8 mouse cellular contexts compared by ENCODE assay signal in genomic region chr9:109094553-109095136, GRCm38 (mm10). TPM values are rescaled to one million over a fixed set of nuclear protein-coding genes. Genes with fewer than 3 reads are reported as not detected.
DNase-seq lines count a peak whose midpoint lies in the region; ATAC-seq and TF ChIP-seq lines count a peak whose summit lies in the region.

No protein-coding gene starts in this region.

- peak; percentile 15 for DNase-seq in thymus, postnatal 0 days (ENCODE audit: low spot score)
- DNase-seq in thymus, postnatal 25 days, result no peak
- peak; percentile 67 for DNase-seq in kidney, postnatal 10 days
- no peak for DNase-seq in B cell, adult 2 months
- DNase-seq in ovary, adult 18-20 months (ENCODE audit: low spot score), result no peak

- TF ChIP-seq CTCF in embryonic fibroblast, embryonic 13.5 days (IDR thresholded peaks at IDR 0.05; ENCODE audit: borderline replicate concordance, insufficient read depth, low read length), result no peak

- 0 out of 2 replicates have a peak, but pooled peaks have one; percentile 12 for TF ChIP-seq POLR2A in embryonic fibroblast, embryonic 13.5 days (IDR thresholded peaks at IDR 0.05; ENCODE audit: low read depth, low read length)

- H3K4me3 ChIP-seq in embryonic fibroblast, embryonic 13.5 days (ENCODE audit: insufficient read depth, low read length), result peak overlapping the region; percentile 43

- ATAC-seq in megakaryocyte, adult 5-6 weeks (ENCODE audit: poor library complexity, severe bottlenecking), result 0 out of 2 replicates have a peak, but pooled peaks have one; percentile 5
- no peak for ATAC-seq in erythroid progenitor cell, adult 5-6 weeks (replicated peaks; ENCODE audit: low FRiP score, poor library complexity, severe bottlenecking)

- H3K4me1 ChIP-seq in embryonic fibroblast, embryonic 13.5 days (ENCODE audit: control insufficient read depth, insufficient read depth, low read length), result peaks cover 23% of the 10 kb centered on the region

- H3K27ac ChIP-seq in embryonic fibroblast, embryonic 13.5 days (ENCODE audit: insufficient read depth, low read length), result no peak overlapping the region

RNA-seq across cellular contexts. Expression of gene Plxnb1, which starts 0.5 kb away (rescaled TPM):
- polyA plus RNA-seq in thymus, postnatal 0 days (2015; fragmentation: Nextera tagmentation; extraction: Ambion mirVana), result 3.3 and 3.8 TPM in 2 replicates
- polyA plus RNA-seq in embryonic fibroblast, embryonic 13.5 days (2011; ENCODE audit: insufficient read length, low read depth, missing spikeins), result 8.0 and 12.0 TPM in 2 replicates
- total RNA-seq in megakaryocyte, adult 5-6 weeks (2015), result 0.11 TPM in 1 of 2 replicates, not detected in the other
- total RNA-seq in megakaryocyte, adult 5-6 weeks (2017), result 0.04 TPM in 1 of 2 replicates, not detected in the other
- not detected in 2 replicates for total RNA-seq in erythroid progenitor cell, adult 5-6 weeks (2015; ENCODE audit: low replicate concordance)
- not detected in 2 replicates for total RNA-seq in erythroid progenitor cell, adult 5-6 weeks (2017; ENCODE audit: low replicate concordance)

RNA-seq across cellular contexts. Expression of gene Tma7, which starts 12.3 kb away (rescaled TPM):
- polyA plus RNA-seq in thymus, postnatal 0 days (2015; fragmentation: Nextera tagmentation; extraction: Ambion mirVana), result 808 and 867 TPM in 2 replicates
- polyA plus RNA-seq in embryonic fibroblast, embryonic 13.5 days (2011; ENCODE audit: insufficient read length, low read depth, missing spikeins), result 411 and 552 TPM in 2 replicates
- total RNA-seq in megakaryocyte, adult 5-6 weeks (2015), result 367 and 406 TPM in 2 replicates
- 109 and 136 TPM in 2 replicates for total RNA-seq in megakaryocyte, adult 5-6 weeks (2017)
- 106 and 281 TPM in 2 replicates for total RNA-seq in erythroid progenitor cell, adult 5-6 weeks (2015; ENCODE audit: low replicate concordance)
- 31.5 and 73.0 TPM in 2 replicates for total RNA-seq in erythroid progenitor cell, adult 5-6 weeks (2017; ENCODE audit: low replicate concordance)

RNA-seq across cellular contexts. Expression of gene Ccdc51, which starts 12.4 kb away (rescaled TPM):
- 18.6 and 19.0 TPM in 2 replicates for polyA plus RNA-seq in thymus, postnatal 0 days (2015; fragmentation: Nextera tagmentation; extraction: Ambion mirVana)
- polyA plus RNA-seq in embryonic fibroblast, embryonic 13.5 days (2011; ENCODE audit: insufficient read length, low read depth, missing spikeins), result 4.6 TPM in 2 replicates
- total RNA-seq in megakaryocyte, adult 5-6 weeks (2015), result 4.7 and 6.0 TPM in 2 replicates
- 6.7 and 11.0 TPM in 2 replicates for total RNA-seq in megakaryocyte, adult 5-6 weeks (2017)
- total RNA-seq in erythroid progenitor cell, adult 5-6 weeks (2015; ENCODE audit: low replicate concordance), result 2.9 and 5.0 TPM in 2 replicates
- total RNA-seq in erythroid progenitor cell, adult 5-6 weeks (2017; ENCODE audit: low replicate concordance), result 2.6 and 5.5 TPM in 2 replicates

RNA-seq across cellular contexts. Expression of gene Atrip, which starts 20.7 kb away (rescaled TPM):
- 23.4 and 28.4 TPM in 2 replicates for polyA plus RNA-seq in thymus, postnatal 0 days (2015; fragmentation: Nextera tagmentation; extraction: Ambion mirVana)
- polyA plus RNA-seq in embryonic fibroblast, embryonic 13.5 days (2011; ENCODE audit: insufficient read length, low read depth, missing spikeins), result 12.5 and 13.0 TPM in 2 replicates
- total RNA-seq in megakaryocyte, adult 5-6 weeks (2015), result 7.2 and 9.5 TPM in 2 replicates
- total RNA-seq in megakaryocyte, adult 5-6 weeks (2017), result 9.7 and 10.2 TPM in 2 replicates
- 3.4 and 6.5 TPM in 2 replicates for total RNA-seq in erythroid progenitor cell, adult 5-6 weeks (2015; ENCODE audit: low replicate concordance)
- total RNA-seq in erythroid progenitor cell, adult 5-6 weeks (2017; ENCODE audit: low replicate concordance), result 11.0 and 12.6 TPM in 2 replicates

RNA-seq across cellular contexts. Expression of gene Trex1, which starts 35.1 kb away (rescaled TPM):
- polyA plus RNA-seq in thymus, postnatal 0 days (2015; fragmentation: Nextera tagmentation; extraction: Ambion mirVana), result 42.1 and 42.4 TPM in 2 replicates
- polyA plus RNA-seq in embryonic fibroblast, embryonic 13.5 days (2011; ENCODE audit: insufficient read length, low read depth, missing spikeins), result 8.2 and 12.8 TPM in 2 replicates
- total RNA-seq in megakaryocyte, adult 5-6 weeks (2015), result 119 and 124 TPM in 2 replicates
- 68.7 and 87.5 TPM in 2 replicates for total RNA-seq in megakaryocyte, adult 5-6 weeks (2017)
- 11.5 and 17.6 TPM in 2 replicates for total RNA-seq in erythroid progenitor cell, adult 5-6 weeks (2015; ENCODE audit: low replicate concordance)
- total RNA-seq in erythroid progenitor cell, adult 5-6 weeks (2017; ENCODE audit: low replicate concordance), result 0.26 and 0.76 TPM in 2 replicates

Comparison
In these comparisons a context has a peak if more than half of its experiments do, and no peak if none do; other contexts are left out.
1. DNase-seq: peak in thymus, postnatal 0 days (single experiment) and kidney, postnatal 10 days (single experiment); none in thymus, postnatal 25 days (single experiment), B cell, adult 2 months (0 of 2) and ovary, adult 18-20 months (single experiment).